Mouse (Mus musculus): ENCODE measurements around the gene Mug2.
"Not testable (repeated sequence)": the region's sequence is repeated elsewhere in the genome, so short reads cannot be mapped to it uniquely, and the experiment has no call there.

Gene Mug2

DNA sequence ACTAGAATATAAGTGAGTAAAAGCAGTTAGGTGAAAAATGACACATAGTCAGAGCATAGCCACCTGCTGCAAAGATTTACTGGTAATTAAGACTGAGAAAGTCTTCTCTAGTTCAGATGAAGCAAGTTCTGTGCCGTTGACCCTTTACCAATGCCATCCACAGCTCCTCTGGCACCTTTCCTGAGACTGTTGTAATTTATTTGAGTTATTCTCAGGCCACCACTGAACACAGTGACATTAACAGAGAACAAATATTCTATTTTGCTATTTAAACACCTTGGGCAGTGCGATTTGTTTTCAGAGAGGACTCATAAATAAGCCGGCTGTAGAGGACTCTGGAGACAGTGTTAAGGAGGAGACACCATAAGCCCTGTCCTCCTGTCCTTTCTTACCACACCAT is at the start of gene Mug2:
Mug2 (plus strand) TSS at position 301 of the 400 bp plus-strand sequence.
- in situ Hi-C loops (cut with MboI, MseI), result not testable (repeated sequence)

DNA sequence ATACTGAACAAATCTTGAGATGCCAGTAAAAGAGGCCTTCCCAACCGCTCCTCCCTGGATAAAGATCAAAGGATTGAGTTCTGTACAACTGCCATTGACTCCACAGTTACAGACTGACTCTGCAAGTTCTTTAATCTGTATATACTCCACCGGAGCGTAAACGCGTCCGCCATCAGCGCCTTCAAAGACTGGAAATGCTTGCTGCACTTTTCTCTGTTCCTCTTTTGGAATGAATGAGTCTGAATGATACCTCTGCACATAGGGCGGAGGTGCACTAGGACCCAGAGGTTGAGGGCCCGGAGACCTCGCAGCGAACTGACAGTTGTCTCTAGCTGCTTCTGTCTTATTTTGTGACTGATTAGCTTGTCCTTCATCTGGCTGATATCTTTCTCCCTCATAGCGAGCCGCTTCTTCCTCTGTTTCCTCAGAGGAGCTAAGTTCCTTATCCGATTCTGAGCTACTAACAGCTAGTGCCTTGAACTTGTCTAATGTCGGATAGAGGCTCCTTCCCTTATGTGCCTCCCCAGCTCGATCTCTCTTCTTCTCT is 48.7 kb upstream of the Mug2 start:
- in situ Hi-C loops (cut with MboI, MseI), result not testable (repeated sequence)

DNA sequence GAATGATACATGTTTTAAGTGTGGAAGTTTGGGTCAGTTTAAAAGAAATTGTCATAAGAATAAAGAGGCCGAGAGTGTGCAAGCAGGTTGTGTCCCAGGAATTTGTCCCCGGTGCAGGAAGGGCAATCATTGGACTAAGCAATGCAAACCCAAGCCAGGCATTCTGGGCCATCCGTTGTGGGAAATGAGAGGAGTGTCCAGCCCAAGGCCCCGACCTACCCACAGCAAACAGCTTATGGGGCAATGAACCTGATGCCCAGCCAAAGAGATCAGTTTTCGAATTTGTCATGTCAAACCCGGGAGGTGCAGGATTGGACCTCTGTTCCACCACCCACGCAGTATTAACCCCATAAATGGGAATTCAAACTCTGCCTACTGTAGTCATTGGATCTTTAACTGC is 30.9 kb upstream of the Mug2 start:
- in situ Hi-C loops (cut with MboI, MseI), result no loop called here

DNA sequence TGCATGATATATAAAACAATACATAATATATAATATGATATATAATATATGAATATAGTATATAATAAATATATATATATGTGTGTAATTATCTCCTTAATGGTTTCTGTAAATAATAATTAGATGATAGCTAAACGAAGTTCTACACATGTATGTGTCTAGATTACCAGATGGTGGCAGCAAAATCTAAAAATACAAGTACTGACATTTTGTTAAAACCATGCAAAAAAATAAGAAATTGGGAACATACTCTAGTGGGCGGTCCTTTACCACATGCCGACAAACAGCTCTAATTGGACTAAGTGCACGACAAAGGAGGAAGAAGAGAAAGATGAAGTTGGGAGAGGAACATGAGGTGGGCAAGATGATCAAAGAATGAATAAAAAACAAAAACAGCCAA is 94.3 kb downstream of the Mug2 start:
- in situ Hi-C loops (cut with MboI, MseI), result no loop called here

DNA sequence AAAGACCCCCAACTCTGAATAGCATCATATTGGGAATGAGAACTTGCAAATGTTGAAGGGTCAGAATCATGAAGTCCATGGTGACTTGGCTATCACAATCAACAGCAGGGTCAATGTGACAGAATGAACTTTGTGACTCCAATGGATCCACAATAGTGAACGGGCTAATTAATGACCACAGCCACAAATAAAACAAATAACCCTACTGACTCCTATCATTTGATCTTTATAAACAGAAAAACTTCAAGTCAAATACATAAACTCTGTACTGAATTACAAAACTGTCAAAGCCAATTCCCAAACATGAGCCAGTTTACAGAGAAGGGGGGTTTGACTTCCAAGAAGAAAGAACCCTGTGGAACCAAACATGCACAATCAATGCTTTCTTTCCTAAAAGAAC is 95.1 kb downstream of the Mug2 start:
- in situ Hi-C loops (cut with MboI, MseI), result no loop called here

DNA sequence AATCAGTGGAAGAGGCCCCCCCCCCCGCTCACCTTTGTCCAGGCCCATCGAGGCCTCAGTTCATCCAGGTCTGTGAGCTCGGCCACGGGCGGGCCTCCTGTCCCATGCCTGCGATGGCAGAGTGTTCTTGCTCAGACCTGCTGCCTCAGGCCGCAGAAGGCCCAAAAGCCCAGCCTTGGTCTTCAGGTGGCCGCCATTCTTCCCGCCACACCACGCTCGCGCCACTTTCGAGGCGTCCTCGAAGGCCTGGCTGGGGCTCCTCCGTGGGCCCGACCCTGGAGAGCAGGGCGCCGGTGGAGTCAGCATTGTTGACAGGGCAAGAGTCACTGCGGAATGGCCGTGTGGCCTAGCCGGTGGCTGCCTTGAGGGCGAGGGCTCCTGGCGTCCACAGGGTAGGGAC is 110.4 kb downstream of the Mug2 start:
- in situ Hi-C loops (cut with MboI, MseI), result no loop called here

DNA sequence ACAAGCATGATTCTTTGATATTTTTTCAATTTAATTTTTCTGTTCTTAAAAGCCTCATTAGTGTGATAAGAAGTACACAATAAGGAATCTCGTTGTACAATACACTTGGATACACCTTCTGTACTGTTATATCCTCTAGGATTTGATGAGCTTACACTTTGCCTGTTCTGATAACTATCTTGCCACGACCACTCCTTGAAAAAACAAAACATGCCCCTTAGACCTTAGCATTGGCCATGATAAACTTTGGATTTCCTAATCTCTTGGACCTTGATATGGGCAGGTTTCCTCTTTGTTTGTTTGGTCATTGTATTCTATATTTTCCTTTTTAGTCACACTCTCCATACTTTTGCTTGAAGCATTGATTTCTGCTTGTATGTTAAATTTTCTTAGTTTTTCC is 123.0 kb downstream of the Mug2 start:
- in situ Hi-C loops (cut with MboI, MseI), result no loop called here
